Mouse (Mus musculus) C2C12 (cell line): ENCODE measurements at regions not wholly inside any gene's neighbourhood (a gene's known extent, or its start where the extent isn't known, plus 50 kb on each side); places are given as distances from the start of the nearest gene placed in this dataset.

ENCODE experiments used
- H3K27me3 ChIP-seq: one replicate; pipeline ENCODE4 v1.6.1; 2011; ENCODE audit not compliant: control insufficient read depth, insufficient read depth, insufficient read length
- H3K36me3 ChIP-seq: one replicate; pipeline ENCODE4 v1.6.1; 2011; ENCODE audit not compliant: control insufficient read depth, insufficient read depth
- H3K4me3 ChIP-seq: one replicate; pipeline ENCODE4 v1.5.1; 2011; ENCODE audit warnings: mild to moderate bottlenecking, control low read depth; ENCODE audit not compliant: poor library complexity, insufficient read depth, severe bottlenecking
- H3K79me2 ChIP-seq: one replicate; pipeline ENCODE4 v1.6.1; 2011; ENCODE audit not compliant: control insufficient read depth, insufficient read depth
- H3K79me3 ChIP-seq: one replicate; pipeline ENCODE4 v1.6.1; 2011; ENCODE audit warnings: low read depth, control low read depth
- H3ac ChIP-seq: one replicate; pipeline ENCODE3; 2011; ENCODE audit warnings: low read depth; ENCODE audit not compliant: control insufficient read depth, insufficient read length
- CEBPB ChIP-seq: IDR thresholded peaks from one replicate; pipeline ENCODE4 v1.6.1; 2011; ENCODE audit warnings: low read depth, mild to moderate bottlenecking, control low read depth, moderate library complexity
- CTCF ChIP-seq: IDR thresholded peaks from one replicate; pipeline ENCODE4 v1.5.1; 2011; ENCODE audit not compliant: control insufficient read depth, insufficient read depth, insufficient read length
- FOSL1 ChIP-seq: IDR thresholded peaks from one replicate; pipeline ENCODE4 v1.8.0; 2011; ENCODE audit warnings: mild to moderate bottlenecking, low read length; ENCODE audit not compliant: poor library complexity, insufficient read depth, severe bottlenecking
- MAX ChIP-seq: IDR thresholded peaks from one replicate; pipeline ENCODE4 v1.6.1; 2011; ENCODE audit warnings: mild to moderate bottlenecking, control low read depth
- MYOD1 ChIP-seq: IDR thresholded peaks from one replicate; pipeline ENCODE4 v1.6.1; 2011; ENCODE audit warnings: low read depth; ENCODE audit not compliant: control insufficient read depth, insufficient read length
- MYOG ChIP-seq: IDR thresholded peaks from one replicate; pipeline ENCODE4 v1.6.1; 2011; ENCODE audit not compliant: control insufficient read depth, insufficient read length; ENCODE audit errors: extremely low read depth
- USF1 ChIP-seq: IDR thresholded peaks from one replicate; pipeline ENCODE4 v1.6.1; 2011; ENCODE audit warnings: low read depth, mild to moderate bottlenecking, control low read depth, moderate library complexity

- Histone ChIP-seq H3K79me3 (no peaks in the 10 kb centered on the region), H3K79me2 (no peaks in the 10 kb centered on the region), H3K27me3 (no peaks in the 10 kb centered on the region), H3ac (no peak overlapping the region), H3K36me3 (no peaks in the 10 kb centered on the region), H3K4me3 (no peak overlapping the region)
- TF ChIP-seq MYOD1, result no peak
- no peak for TF ChIP-seq CTCF
- no peak for TF ChIP-seq CEBPB
- no peak for TF ChIP-seq MYOG
- no peak for TF ChIP-seq USF1
- no peak for TF ChIP-seq MAX
- TF ChIP-seq FOSL1, result no peak
These were observed 100.6 kb downstream of the Slc17a6 start for GRCm38 (mm10) chr7:51722420-51722819.

GRCm38 (mm10) chr7:51723955-51724354, 102.1 kb downstream of the Slc17a6 start:
- Histone ChIP-seq H3K27me3 (no peaks in the 10 kb centered on the region), H3K79me3 (no peaks in the 10 kb centered on the region), H3K4me3 (no peak overlapping the region), H3K36me3 (no peaks in the 10 kb centered on the region), H3K79me2 (no peaks in the 10 kb centered on the region), H3ac (no peak overlapping the region)
- TF ChIP-seq CTCF, result no peak
- no peak for TF ChIP-seq MYOG
- TF ChIP-seq CEBPB, result peak; percentile 84
- TF ChIP-seq FOSL1, result peak; percentile 64
- peak; percentile 92 for TF ChIP-seq MAX
- peak; percentile 71 for TF ChIP-seq MYOD1
- TF ChIP-seq USF1, result no peak

GRCm38 (mm10) chr7:51736285-51736684, 114.5 kb downstream of the Slc17a6 start:
- no peak overlapping the region for H3K4me3 ChIP-seq
- H3K27me3 ChIP-seq, result no peaks in the 10 kb centered on the region
- H3K79me2 ChIP-seq, result no peaks in the 10 kb centered on the region
- TF ChIP-seq MYOG, result no peak
- TF ChIP-seq MYOD1, result no peak
- no peak for TF ChIP-seq MAX
- no peak for TF ChIP-seq CTCF
- no peaks in the 10 kb centered on the region for H3K36me3 ChIP-seq
- H3ac ChIP-seq, result no peak overlapping the region
- H3K79me3 ChIP-seq, result no peaks in the 10 kb centered on the region

- Histone ChIP-seq H3K4me3 (no peak overlapping the region), H3K79me2 (no peaks in the 10 kb centered on the region), H3K27me3 (no peaks in the 10 kb centered on the region), H3ac (no peak overlapping the region), H3K36me3 (no peaks in the 10 kb centered on the region), H3K79me3 (no peaks in the 10 kb centered on the region)
- no peak for TF ChIP-seq FOSL1
- no peak for TF ChIP-seq MAX
- TF ChIP-seq CTCF, result no peak
- no peak for TF ChIP-seq CEBPB
- TF ChIP-seq MYOG, result no peak
- no peak for TF ChIP-seq USF1
- no peak for TF ChIP-seq MYOD1
These were observed 117.8 kb downstream of the Slc17a6 start for GRCm38 (mm10) chr7:51739590-51739989.

GRCm38 (mm10) chr7:51740928-51741327, 119.1 kb downstream of the Slc17a6 start:
- no peak overlapping the region for H3K4me3 ChIP-seq
- no peaks in the 10 kb centered on the region for H3K79me3 ChIP-seq
- no peak for TF ChIP-seq USF1
- no peaks in the 10 kb centered on the region for H3K36me3 ChIP-seq
- H3K79me2 ChIP-seq, result no peaks in the 10 kb centered on the region
- no peak overlapping the region for H3ac ChIP-seq
- H3K27me3 ChIP-seq, result no peaks in the 10 kb centered on the region

GRCm38 (mm10) chr7:51742720-51743119, 119.1 kb upstream of the Gas2 start:
- Histone ChIP-seq H3K36me3 (no peaks in the 10 kb centered on the region), H3K4me3 (no peak overlapping the region), H3ac (no peak overlapping the region), H3K79me2 (no peaks in the 10 kb centered on the region), H3K27me3 (no peaks in the 10 kb centered on the region), H3K79me3 (no peaks in the 10 kb centered on the region)
- TF ChIP-seq FOSL1 (no peak), MYOG (no peak), MAX (no peak), MYOD1 (no peak), USF1 (no peak), CTCF (no peak), CEBPB (no peak)
